Mouse (Mus musculus): ENCODE data around the gene Filip1l. TPM values are rescaled to one million over a fixed set of nuclear protein-coding genes. Genes with fewer than 3 reads are reported as not detected.

Filip1l gene
- polyA plus RNA-seq, 1 experiment, result 4.3 TPM

DNA sequence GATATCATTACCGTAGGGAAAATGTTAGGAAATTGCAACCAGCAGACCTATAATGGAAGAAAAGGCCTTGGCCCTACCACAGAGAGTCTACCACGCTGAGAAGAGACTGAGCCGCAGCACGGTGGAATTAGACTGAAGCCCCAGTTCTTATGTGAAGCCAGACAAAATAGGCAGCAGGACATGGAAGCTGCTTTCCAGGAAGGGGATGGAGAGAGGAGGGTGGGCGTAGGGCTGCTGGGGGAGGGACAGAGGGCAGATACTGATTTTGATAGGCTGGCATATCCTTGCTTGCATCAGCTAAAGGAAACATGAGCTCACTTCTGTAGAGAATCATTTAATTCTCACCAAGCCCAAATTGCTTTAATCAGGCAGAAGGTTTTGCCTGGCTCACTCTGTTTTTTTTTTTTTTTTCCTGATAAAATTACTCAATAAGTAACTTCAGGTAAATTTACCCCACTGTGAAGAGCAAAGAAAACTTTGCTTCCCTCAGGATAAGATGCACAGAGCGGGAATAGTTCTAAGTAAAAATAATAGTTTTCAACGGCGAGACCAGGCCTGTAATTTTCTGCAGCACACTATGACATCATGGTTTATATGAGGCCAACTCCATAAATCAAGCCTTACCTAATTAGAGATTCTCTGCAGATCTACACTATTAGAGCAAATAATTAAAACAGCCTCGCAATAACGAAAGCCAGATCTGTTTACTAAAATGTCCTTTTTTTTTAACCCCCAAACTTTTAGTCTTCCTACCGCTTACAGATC is 84.8 kb downstream of the Filip1l start:
- WGBS, result 97% methylated on average over 11 of the region's 11 CpGs
- Histone ChIP-seq H3K4me3 (ENCODE audit: control insufficient read depth, insufficient read depth, low read length) (no peak overlapping the region), H3K27me3 (ENCODE audit: control insufficient read depth, insufficient read depth, low read length) (no peaks in the 10 kb centered on the region), H3K36me3 (ENCODE audit: control insufficient read depth, insufficient read depth, low read length) (no peaks in the 10 kb centered on the region), H3K27ac (ENCODE audit: control insufficient read depth, insufficient read depth, low read length) (no peak overlapping the region), H3K4me1 (replicated peaks; ENCODE audit: control insufficient read depth, insufficient read depth, low read length) (peaks cover 5% of the 10 kb centered on the region)
- DNase-seq, result no peak
- no peak for TF ChIP-seq POLR2A (IDR thresholded peaks at IDR 0.05; ENCODE audit: control insufficient read depth, extremely low read depth, insufficient read depth, low read length, poor library complexity)
- no peak for TF ChIP-seq CTCF (IDR thresholded peaks at IDR 0.05; ENCODE audit: borderline replicate concordance, control insufficient read depth, extremely low read depth, insufficient read depth, low read length, poor library complexity)

DNA sequence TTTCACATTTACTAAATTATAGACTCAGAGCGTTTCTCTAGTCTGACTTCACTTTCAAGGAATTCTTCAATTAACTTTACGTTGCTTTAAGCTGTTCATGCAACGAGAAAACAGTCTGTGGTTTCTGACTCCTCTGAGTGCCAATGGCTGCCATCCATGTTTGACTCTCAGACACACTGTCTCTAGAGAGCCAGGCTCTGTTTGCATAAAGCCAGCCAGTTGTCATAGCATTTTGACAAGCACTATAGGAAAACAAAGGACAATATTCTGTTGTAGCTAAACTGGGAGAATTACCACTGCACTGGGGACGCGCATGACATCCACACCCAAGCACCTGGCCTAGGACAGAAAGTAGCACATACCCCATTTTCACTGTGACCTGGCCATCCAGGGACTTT is 85.4 kb downstream of the Filip1l start:
- no peaks in the 10 kb centered on the region for H3K27me3 ChIP-seq (ENCODE audit: control insufficient read depth, insufficient read depth, low read length)
- no peaks in the 10 kb centered on the region for H3K36me3 ChIP-seq (ENCODE audit: control insufficient read depth, insufficient read depth, low read length)
- no peak for DNase-seq
- no peak overlapping the region for H3K27ac ChIP-seq (ENCODE audit: control insufficient read depth, insufficient read depth, low read length)
- WGBS, result 90% methylated on average over 5 of the region's 5 CpGs
- no peak for TF ChIP-seq POLR2A (IDR thresholded peaks at IDR 0.05; ENCODE audit: control insufficient read depth, extremely low read depth, insufficient read depth, low read length, poor library complexity)
- no peak for TF ChIP-seq CTCF (IDR thresholded peaks at IDR 0.05; ENCODE audit: borderline replicate concordance, control insufficient read depth, extremely low read depth, insufficient read depth, low read length, poor library complexity)
- H3K4me1 ChIP-seq (replicated peaks; ENCODE audit: control insufficient read depth, insufficient read depth, low read length), result peaks cover 5% of the 10 kb centered on the region
- H3K4me3 ChIP-seq (ENCODE audit: control insufficient read depth, insufficient read depth, low read length), result no peak overlapping the region

DNA sequence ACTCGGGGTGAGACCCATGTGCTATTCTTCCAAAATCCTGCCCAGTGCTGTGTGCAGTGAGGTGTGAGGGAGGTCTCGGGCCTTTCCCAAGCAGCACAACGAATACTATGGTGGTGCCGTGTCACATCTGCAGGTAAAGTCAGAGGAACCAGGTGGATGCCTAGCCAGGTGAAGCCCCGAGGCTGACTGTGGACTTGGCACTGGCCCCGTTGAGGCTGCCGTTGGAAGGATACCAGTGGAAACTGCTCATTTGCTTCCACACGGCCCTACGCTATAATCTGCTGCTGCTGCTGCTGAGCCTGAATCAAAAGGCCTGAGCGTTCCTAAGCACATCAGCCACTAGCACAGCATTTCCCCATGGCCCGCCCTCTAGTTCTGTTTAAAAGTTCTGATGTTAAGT is 86.3 kb downstream of the Filip1l start:
- 96% methylated on average over 11 of the region's 11 CpGs for WGBS
- Histone ChIP-seq H3K27me3 (ENCODE audit: control insufficient read depth, insufficient read depth, low read length) (no peaks in the 10 kb centered on the region), H3K4me3 (ENCODE audit: control insufficient read depth, insufficient read depth, low read length) (no peak overlapping the region), H3K27ac (ENCODE audit: control insufficient read depth, insufficient read depth, low read length) (no peak overlapping the region), H3K4me1 (replicated peaks; ENCODE audit: control insufficient read depth, insufficient read depth, low read length) (peaks cover 5% of the 10 kb centered on the region), H3K36me3 (ENCODE audit: control insufficient read depth, insufficient read depth, low read length) (no peaks in the 10 kb centered on the region)
- DNase-seq, result no peak
- TF ChIP-seq CTCF (IDR thresholded peaks at IDR 0.05; ENCODE audit: borderline replicate concordance, control insufficient read depth, extremely low read depth, insufficient read depth, low read length, poor library complexity) (no peak), POLR2A (IDR thresholded peaks at IDR 0.05; ENCODE audit: control insufficient read depth, extremely low read depth, insufficient read depth, low read length, poor library complexity) (no peak)

DNA sequence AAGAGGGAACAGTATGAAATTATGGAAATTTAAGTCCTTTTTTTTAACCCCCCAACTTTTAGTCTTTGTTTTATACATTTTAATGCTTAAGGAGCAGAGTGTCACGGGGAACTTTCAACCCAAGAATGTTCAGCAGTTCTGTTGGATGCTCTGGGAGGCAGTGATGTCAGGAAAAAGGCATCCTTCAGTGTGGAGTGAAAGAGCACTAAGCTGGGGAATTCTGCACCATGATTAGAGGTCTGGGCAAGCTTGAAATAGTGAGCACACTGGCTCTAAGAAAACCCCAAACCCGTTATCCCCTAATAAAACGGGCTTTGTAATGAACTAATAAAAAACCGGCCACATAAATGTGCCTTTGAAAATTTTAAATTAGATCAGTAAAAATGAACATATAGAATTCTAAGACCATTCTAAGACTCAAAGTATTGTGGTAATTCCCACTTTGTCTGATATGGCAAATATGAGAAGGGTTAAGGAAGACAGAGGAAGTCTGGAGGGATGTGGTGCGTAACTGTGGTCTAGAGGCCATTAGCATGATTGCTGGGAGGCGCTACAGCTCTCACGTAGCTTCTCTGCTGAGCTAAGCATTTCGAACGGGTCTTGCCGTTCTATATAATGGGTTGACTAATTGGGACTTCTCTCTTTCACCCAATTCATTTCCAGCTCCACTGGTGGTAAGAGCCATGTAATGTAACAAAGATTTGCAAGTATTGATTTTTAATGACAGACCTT is 88.0 kb downstream of the Filip1l start:
- Histone ChIP-seq H3K27me3 (ENCODE audit: control insufficient read depth, insufficient read depth, low read length) (no peaks in the 10 kb centered on the region), H3K4me3 (ENCODE audit: control insufficient read depth, insufficient read depth, low read length) (no peak overlapping the region), H3K4me1 (replicated peaks; ENCODE audit: control insufficient read depth, insufficient read depth, low read length) (no peaks in the 10 kb centered on the region), H3K36me3 (ENCODE audit: control insufficient read depth, insufficient read depth, low read length) (no peaks in the 10 kb centered on the region), H3K27ac (ENCODE audit: control insufficient read depth, insufficient read depth, low read length) (no peak overlapping the region)
- no peak for DNase-seq
- 61% methylated on average over 10 of the region's 10 CpGs for WGBS
- TF ChIP-seq CTCF (IDR thresholded peaks at IDR 0.05; ENCODE audit: borderline replicate concordance, control insufficient read depth, extremely low read depth, insufficient read depth, low read length, poor library complexity) (no peak), POLR2A (IDR thresholded peaks at IDR 0.05; ENCODE audit: control insufficient read depth, extremely low read depth, insufficient read depth, low read length, poor library complexity) (no peak)

DNA sequence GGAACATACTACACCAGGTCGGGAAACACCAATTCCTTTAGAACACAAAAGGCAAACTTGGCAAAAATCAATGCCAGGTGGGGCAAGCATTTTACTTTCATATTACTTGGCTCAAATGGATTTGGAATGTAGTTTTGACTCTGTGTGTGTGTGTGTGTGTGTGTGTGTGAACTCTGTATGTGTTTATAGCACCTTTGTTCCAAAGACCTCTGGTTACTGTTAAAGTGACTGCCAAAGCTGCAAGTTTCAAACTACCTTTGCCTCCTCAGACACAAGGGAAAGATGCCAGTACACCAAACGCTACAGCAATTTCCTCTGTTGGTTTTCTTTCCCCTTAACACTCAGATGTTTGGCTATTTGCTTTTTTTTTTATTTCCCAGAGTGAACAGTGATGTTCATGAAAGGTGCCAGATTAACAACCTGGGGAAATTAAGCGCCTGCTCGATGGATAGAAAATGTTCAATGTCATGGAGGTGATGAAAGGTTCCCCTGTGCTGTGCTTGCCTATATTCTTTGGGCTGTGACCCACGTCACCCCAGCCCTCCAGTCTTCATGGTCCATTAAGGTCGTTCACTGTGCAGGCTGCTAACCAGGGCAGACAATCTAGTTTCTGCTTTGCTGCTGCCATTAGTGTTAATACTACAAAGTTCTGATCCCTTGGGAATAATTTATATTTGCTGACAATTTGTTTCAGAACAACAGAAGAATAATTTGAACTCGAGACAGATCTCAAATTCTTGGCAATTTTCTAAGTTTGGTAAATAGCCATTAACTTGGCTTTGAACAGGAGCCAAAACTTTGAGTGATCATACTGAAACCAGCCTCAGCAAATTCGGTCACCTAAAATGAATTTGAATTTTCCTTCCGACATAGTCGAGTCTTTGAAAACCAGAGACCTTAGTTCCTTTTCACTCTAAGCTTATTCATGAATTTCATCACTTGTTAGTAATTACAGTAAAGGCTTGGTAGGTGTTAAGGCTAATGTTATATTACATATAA is 92.5 kb downstream of the Filip1l start:
- no peak overlapping the region for H3K27ac ChIP-seq (ENCODE audit: control insufficient read depth, insufficient read depth, low read length)
- DNase-seq, result no peak
- 83% methylated on average over 10 of the region's 10 CpGs for WGBS
- H3K4me1 ChIP-seq (replicated peaks; ENCODE audit: control insufficient read depth, insufficient read depth, low read length), result no peaks in the 10 kb centered on the region
- H3K36me3 ChIP-seq (ENCODE audit: control insufficient read depth, insufficient read depth, low read length), result no peaks in the 10 kb centered on the region
- no peak for TF ChIP-seq POLR2A (IDR thresholded peaks at IDR 0.05; ENCODE audit: control insufficient read depth, extremely low read depth, insufficient read depth, low read length, poor library complexity)
- TF ChIP-seq CTCF (IDR thresholded peaks at IDR 0.05; ENCODE audit: borderline replicate concordance, control insufficient read depth, extremely low read depth, insufficient read depth, low read length, poor library complexity), result no peak
- no peaks in the 10 kb centered on the region for H3K27me3 ChIP-seq (ENCODE audit: control insufficient read depth, insufficient read depth, low read length)
- no peak overlapping the region for H3K4me3 ChIP-seq (ENCODE audit: control insufficient read depth, insufficient read depth, low read length)

DNA sequence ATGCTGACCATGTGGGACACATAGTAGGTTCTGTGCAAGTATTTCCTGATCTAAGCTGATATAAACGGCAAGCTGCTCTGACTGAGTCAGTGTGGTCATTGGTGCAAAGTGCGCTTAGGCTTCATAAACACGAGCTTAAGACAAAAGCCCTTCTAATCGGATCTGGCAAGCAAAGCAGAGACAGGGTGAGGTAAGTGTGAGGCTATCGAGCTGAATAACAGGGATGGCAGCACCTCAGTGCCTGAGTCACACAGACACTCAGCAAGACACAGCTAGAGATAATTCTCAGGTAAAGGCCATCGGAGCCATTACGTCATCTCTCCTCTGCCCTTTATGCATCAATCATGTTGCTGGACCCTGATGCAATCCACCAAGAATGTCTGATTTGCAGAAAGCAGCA is 100.1 kb downstream of the Filip1l start:
- no peaks in the 10 kb centered on the region for H3K27me3 ChIP-seq (ENCODE audit: control insufficient read depth, insufficient read depth, low read length)
- H3K4me3 ChIP-seq (ENCODE audit: control insufficient read depth, insufficient read depth, low read length), result no peak overlapping the region
- H3K27ac ChIP-seq (ENCODE audit: control insufficient read depth, insufficient read depth, low read length), result no peak overlapping the region
- 94% methylated on average over 7 of the region's 7 CpGs for WGBS
- no peaks in the 10 kb centered on the region for H3K36me3 ChIP-seq (ENCODE audit: control insufficient read depth, insufficient read depth, low read length)
- H3K4me1 ChIP-seq (replicated peaks; ENCODE audit: control insufficient read depth, insufficient read depth, low read length), result peaks cover 5% of the 10 kb centered on the region; the same call in 1 of the 2 replicates
- DNase-seq, result no peak
- TF ChIP-seq POLR2A (IDR thresholded peaks at IDR 0.05; ENCODE audit: control insufficient read depth, extremely low read depth, insufficient read depth, low read length, poor library complexity) (no peak), CTCF (IDR thresholded peaks at IDR 0.05; ENCODE audit: borderline replicate concordance, control insufficient read depth, extremely low read depth, insufficient read depth, low read length, poor library complexity) (no peak)
